Mouse (Mus musculus) heart, embryonic 13.5 days (tissue): ENCODE data around the gene Dlgap1. TPM values are rescaled to one million over a fixed set of nuclear protein-coding genes. Genes with fewer than 3 reads are reported as not detected.

Source experiments
- ATAC-seq: fragments of 200-750 bp; cut with Nextera tagmentation; 2 replicates; pipeline ENCODE4 v1.8.0; 2017; ENCODE audit warnings: moderate TSS enrichment; ENCODE audit not compliant: insufficient number of reproducible peaks, low FRiP score, low TSS enrichment; ENCODE audit errors: extremely low read depth
- H3K27ac ChIP-seq: fragments of 300-500 bp; sonication (generic); replicated peaks from 2 replicates; pipeline ENCODE4 v1.5.1; 2015; ENCODE audit warnings: moderate library complexity, mild to moderate bottlenecking, inconsistent platforms
- H3K27me3 ChIP-seq: fragments of 300-500 bp; sonication (generic); replicated peaks from 2 replicates; pipeline ENCODE4 v1.6.1; 2015; ENCODE audit warnings: mild to moderate bottlenecking, inconsistent platforms
- H3K36me3 ChIP-seq: fragments of 300-500 bp; sonication (generic); 2 replicates; pipeline ENCODE4 v1.6.1; 2015; ENCODE audit warnings: mild to moderate bottlenecking, inconsistent platforms
- H3K4me1 ChIP-seq: fragments of 300-500 bp; sonication (generic); 2 replicates; pipeline ENCODE4 v1.6.1; 2015; ENCODE audit warnings: inconsistent platforms
- H3K4me2 ChIP-seq: fragments of 300-500 bp; sonication (generic); 2 replicates; pipeline ENCODE4 v1.6.1; 2015; ENCODE audit warnings: inconsistent platforms, mild to moderate bottlenecking, moderate library complexity
- H3K4me3 ChIP-seq: fragments of 300-500 bp; sonication (generic); 2 replicates; pipeline ENCODE4 v1.5.1; 2015; ENCODE audit warnings: moderate library complexity, mild to moderate bottlenecking, inconsistent platforms
- H3K9ac ChIP-seq: fragments of 300-500 bp; sonication (generic); 2 replicates; pipeline ENCODE4 v1.6.1; 2015; ENCODE audit warnings: inconsistent platforms, mild to moderate bottlenecking, moderate library complexity
- H3K9me3 ChIP-seq: fragments of 300-500 bp; sonication (generic); 2 replicates; pipeline ENCODE4 v1.6.1; 2016; ENCODE audit warnings: inconsistent platforms
- WGBS: fragments of 180-500 bp; shearing (Covaris S2); methylation state at CpG from one replicate; pipeline ENCODE4 v1.1.7; 2015; ENCODE audit warnings: mixed read lengths; 5-methylcytosine and 5-hydroxymethylcytosine counted together
- polyA plus RNA-seq: library from polyadenylated mRNA; unstranded; fragments of >200 nt; fragmentation: Nextera tagmentation; extraction: Ambion mirVana; gene quantifications from 2 replicates; pipeline ENCODE4 v1.2.1, GENCODE M21; 2015

The Dlgap1 gene
- polyA plus RNA-seq, 1 experiment from 2014 or later = 0.40 TPM

DNA sequence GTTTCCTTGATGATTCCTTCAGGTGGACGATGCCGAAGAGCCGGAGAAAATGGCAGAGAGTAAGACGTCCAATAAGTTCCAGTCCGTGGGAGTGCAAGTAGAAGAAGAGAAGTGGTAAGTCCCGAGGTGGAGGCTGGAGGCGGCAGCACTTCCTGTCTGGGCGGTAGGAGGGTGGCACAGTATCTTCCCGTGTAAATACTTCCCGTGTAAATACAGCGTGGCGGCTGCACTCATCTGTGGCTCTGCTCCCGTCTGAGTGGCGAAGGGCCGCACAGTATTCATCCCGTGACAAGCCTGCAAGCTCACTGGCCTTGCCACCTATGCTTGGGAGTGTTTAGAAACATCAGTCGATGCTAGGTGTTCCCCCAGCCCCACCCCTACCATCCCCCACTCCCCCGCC lies 797.1 kb downstream of the Dlgap1 start:
- Histone ChIP-seq H3K9me3 (no peaks in the 10 kb centered on the region), H3K27me3 (no peaks in the 10 kb centered on the region), H3K9ac (no peak overlapping the region), H3K4me1 (no peaks in the 10 kb centered on the region), H3K36me3 (no peaks in the 10 kb centered on the region), H3K4me2 (no peak overlapping the region), H3K27ac (no peak overlapping the region), H3K4me3 (no peak overlapping the region)
- no peak for ATAC-seq
- WGBS = 75% methylated on average over 18 of the region's 18 CpGs

DNA sequence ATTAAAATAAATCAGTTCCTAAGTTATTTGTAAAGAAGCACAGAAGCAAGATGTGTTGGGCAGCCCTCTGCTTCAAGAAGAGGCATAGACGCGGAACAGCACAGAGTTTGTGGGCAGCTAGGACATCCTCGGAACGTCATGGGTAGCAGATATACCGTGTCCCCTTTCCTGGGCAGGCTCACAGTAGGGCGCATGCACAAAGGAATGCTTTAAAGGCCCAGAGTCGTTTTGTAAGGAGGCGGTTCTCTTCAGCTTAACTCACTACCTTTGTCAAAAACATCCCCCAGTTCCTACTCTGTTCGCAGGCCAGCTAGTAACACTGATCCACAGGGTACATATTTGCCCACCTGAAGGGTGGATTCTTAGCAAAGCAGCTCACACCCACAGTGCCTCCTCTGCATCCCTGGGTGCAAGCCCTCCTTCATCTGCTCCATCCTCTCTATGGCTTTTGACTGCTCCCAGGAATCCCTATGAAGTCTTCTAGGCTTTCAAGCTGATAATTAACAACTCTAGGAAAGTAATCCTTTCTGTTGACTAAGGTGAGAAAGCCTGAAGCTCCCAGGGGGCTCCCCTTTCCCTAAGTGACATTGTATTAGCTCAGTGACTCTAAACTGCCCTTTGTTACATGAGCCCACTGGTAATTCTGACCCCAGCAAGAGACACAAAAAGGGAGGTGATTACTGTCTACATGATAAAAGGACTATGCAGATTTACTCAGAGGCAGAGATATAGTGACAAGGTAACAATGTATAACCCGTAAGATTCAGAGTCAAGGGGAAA lies 803.4 kb downstream of the Dlgap1 start:
- 14% methylated on average over 10 of the region's 10 CpGs for WGBS

GRCm38 (mm10) chr17:70779770-70780169 lies 810.9 kb downstream of the Dlgap1 start:
- H3K4me1 ChIP-seq = peaks cover 8% of the 10 kb centered on the region
- H3K9ac ChIP-seq = no peak overlapping the region
- ATAC-seq = no peak
- no peak overlapping the region for H3K4me3 ChIP-seq
- no peak overlapping the region for H3K27ac ChIP-seq
- H3K4me2 ChIP-seq = no peak overlapping the region
- no peaks in the 10 kb centered on the region for H3K36me3 ChIP-seq
- no peaks in the 10 kb centered on the region for H3K27me3 ChIP-seq
- H3K9me3 ChIP-seq = no peaks in the 10 kb centered on the region
- 43% methylated on average over 7 of the region's 7 CpGs for WGBS

More for the DNA sequence above, 803.4 kb downstream of the Dlgap1 start:
- Histone ChIP-seq H3K9ac (no peak overlapping the region), H3K9me3 (no peaks in the 10 kb centered on the region), H3K4me1 (peaks cover 4% of the 10 kb centered on the region; the same call in 1 of the 2 replicates), H3K27me3 (no peaks in the 10 kb centered on the region), H3K36me3 (no peaks in the 10 kb centered on the region), H3K4me3 (no peak overlapping the region), H3K27ac (no peak overlapping the region), H3K4me2 (no peak overlapping the region)
- no peak for ATAC-seq

GRCm38 (mm10) chr17:70780726-70781689 lies 812.1 kb downstream of the Dlgap1 start:
- Histone ChIP-seq H3K27ac (peak overlapping the region; percentile 40), H3K9me3 (no peaks in the 10 kb centered on the region), H3K36me3 (no peaks in the 10 kb centered on the region), H3K4me1 (peaks cover 8% of the 10 kb centered on the region), H3K27me3 (no peaks in the 10 kb centered on the region), H3K9ac (0 out of 2 replicates have a peak overlapping the region, but pooled peaks have one; percentile 19), H3K4me2 (no peak overlapping the region), H3K4me3 (no peak overlapping the region)
- WGBS = 45% methylated on average over 17 of the region's 18 CpGs
- ATAC-seq = no peak

- H3K4me3 ChIP-seq = no peak overlapping the region
- no peak overlapping the region for H3K27ac ChIP-seq
- no peaks in the 10 kb centered on the region for H3K36me3 ChIP-seq
- no peak overlapping the region for H3K9ac ChIP-seq
- H3K9me3 ChIP-seq = no peaks in the 10 kb centered on the region
- no peaks in the 10 kb centered on the region for H3K27me3 ChIP-seq
- H3K4me1 ChIP-seq = peaks cover 8% of the 10 kb centered on the region
- 96% methylated on average over 3 of the region's 3 CpGs for WGBS
- no peak for ATAC-seq
- H3K4me2 ChIP-seq = no peak overlapping the region
These were observed 814.4 kb downstream of the Dlgap1 start for GRCm38 (mm10) chr17:70783273-70783672.

GRCm38 (mm10) chr17:70787366-70787765 lies 818.5 kb downstream of the Dlgap1 start:
- H3K27me3 ChIP-seq = no peaks in the 10 kb centered on the region
- no peaks in the 10 kb centered on the region for H3K4me1 ChIP-seq
- WGBS = 82% methylated on average over 2 of the region's 2 CpGs
- no peak overlapping the region for H3K4me2 ChIP-seq
- no peak overlapping the region for H3K9ac ChIP-seq
- ATAC-seq = no peak
- no peaks in the 10 kb centered on the region for H3K36me3 ChIP-seq
- H3K27ac ChIP-seq = no peak overlapping the region
- no peaks in the 10 kb centered on the region for H3K9me3 ChIP-seq
- no peak overlapping the region for H3K4me3 ChIP-seq

- no peak overlapping the region for H3K27ac ChIP-seq
- no peak for ATAC-seq
- H3K4me2 ChIP-seq = no peak overlapping the region
- H3K4me3 ChIP-seq = no peak overlapping the region
- H3K27me3 ChIP-seq = no peaks in the 10 kb centered on the region
- H3K9ac ChIP-seq = no peak overlapping the region
- H3K4me1 ChIP-seq = peaks cover 19% of the 10 kb centered on the region
- H3K9me3 ChIP-seq = no peaks in the 10 kb centered on the region
- no peaks in the 10 kb centered on the region for H3K36me3 ChIP-seq
- WGBS = 83% methylated on average over 4 of the region's 4 CpGs
These were observed 821.9 kb downstream of the Dlgap1 start for GRCm38 (mm10) chr17:70790801-70791200.

DNA sequence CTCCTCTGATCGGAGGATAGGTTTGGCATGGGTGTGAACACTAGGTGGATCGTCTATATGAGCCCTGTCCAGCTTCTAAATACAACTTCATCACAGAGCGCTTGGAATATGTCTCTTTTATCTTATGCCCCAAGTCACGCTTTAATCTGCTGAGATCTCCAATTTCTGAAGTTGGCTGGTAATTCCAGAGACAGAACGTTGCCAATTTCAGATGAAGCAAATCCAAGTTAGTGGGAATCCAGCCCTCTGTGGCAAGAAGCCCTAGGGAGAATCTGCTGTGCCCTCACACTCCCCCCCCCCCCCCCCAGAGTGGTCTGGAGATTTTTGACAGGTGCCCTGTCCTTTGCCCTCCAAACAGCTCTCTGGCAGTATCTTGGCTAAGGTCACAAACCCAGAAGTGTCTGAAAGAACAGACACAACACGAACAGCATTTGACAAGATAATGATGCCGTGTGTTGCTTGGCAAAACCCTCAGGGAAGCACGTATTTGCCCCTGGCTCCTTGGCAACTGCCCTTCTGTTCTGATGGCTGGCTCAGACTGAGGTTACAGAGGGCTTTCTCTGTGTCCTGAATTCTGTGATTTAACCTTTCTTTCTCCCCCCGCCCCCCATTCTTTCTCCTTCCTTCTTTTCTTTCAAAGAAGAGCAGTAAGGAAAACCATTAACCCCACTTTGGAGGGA lies 822.9 kb downstream of the Dlgap1 start:
- no peaks in the 10 kb centered on the region for H3K27me3 ChIP-seq

GRCm38 (mm10) chr17:70794291-70794690 lies 825.4 kb downstream of the Dlgap1 start:
- peak overlapping the region; percentile 1; the same call in 1 of the 2 replicates for H3K4me3 ChIP-seq
- no peak overlapping the region for H3K9ac ChIP-seq
- ATAC-seq = peak; percentile 46; the same call in 1 of the 2 replicates
- 4% methylated on average over 7 of the region's 7 CpGs for WGBS
- peaks cover 19% of the 10 kb centered on the region for H3K4me1 ChIP-seq
- peak overlapping the region; percentile 63 for H3K4me2 ChIP-seq
- H3K36me3 ChIP-seq = no peaks in the 10 kb centered on the region
- peak overlapping the region; percentile 74 for H3K27ac ChIP-seq
- no peaks in the 10 kb centered on the region for H3K27me3 ChIP-seq
- H3K9me3 ChIP-seq = no peaks in the 10 kb centered on the region

More for the DNA sequence above, 822.9 kb downstream of the Dlgap1 start:
- ATAC-seq = no peak
- H3K4me1 ChIP-seq = peaks cover 19% of the 10 kb centered on the region
- no peak overlapping the region for H3K9ac ChIP-seq
- H3K36me3 ChIP-seq = no peaks in the 10 kb centered on the region
- WGBS = 63% methylated on average over 9 of the region's 9 CpGs
- no peak overlapping the region for H3K4me2 ChIP-seq
- no peaks in the 10 kb centered on the region for H3K9me3 ChIP-seq
- no peak overlapping the region for H3K4me3 ChIP-seq
- H3K27ac ChIP-seq = no peak overlapping the region

DNA sequence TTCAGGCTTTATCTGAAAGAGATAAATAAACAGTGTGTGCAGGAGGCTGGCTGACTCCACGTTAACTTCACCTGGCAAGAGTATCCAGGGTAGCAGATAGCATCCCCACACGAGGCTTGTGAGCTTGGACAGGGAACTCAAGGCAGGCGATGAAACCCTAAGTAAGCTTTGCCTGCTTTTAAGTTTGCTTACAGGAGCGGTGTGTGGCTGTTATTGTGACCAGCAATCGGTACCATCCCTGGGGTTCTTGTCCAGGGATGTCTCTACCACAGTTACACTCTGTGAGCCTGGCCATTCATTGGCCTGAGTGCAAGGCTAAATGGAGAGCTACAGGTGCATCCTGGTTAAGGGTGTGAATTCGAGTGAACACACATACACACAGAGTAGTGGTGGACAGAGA lies 825.8 kb downstream of the Dlgap1 start:
- Histone ChIP-seq H3K4me3 (peak overlapping the region; percentile 1; the same call in 1 of the 2 replicates), H3K36me3 (no peaks in the 10 kb centered on the region), H3K4me2 (peak overlapping the region; percentile 63), H3K27me3 (no peaks in the 10 kb centered on the region), H3K27ac (peak overlapping the region; percentile 74), H3K4me1 (peaks cover 19% of the 10 kb centered on the region), H3K9me3 (no peaks in the 10 kb centered on the region), H3K9ac (no peak overlapping the region)
- WGBS = 25% methylated on average over 6 of the region's 6 CpGs
- ATAC-seq = no peak

DNA sequence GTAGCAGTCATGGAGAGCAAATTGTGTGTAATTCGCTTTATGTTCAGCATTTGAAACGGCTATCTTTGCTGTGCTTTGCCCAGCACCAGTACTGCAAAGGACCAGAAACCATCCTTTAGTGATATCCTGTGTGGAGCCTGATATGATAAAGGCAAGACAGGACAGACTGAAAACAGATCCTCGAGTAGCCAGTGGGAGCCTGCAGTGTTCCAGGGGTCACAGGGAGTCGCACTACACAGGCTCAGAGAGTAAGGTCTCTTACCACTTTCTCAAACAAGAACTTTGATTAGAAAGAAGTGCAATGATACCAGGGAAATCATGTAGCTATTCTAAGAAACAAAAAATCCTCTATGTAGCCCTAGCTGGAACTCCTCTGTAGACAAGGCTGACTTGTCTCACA lies 826.3 kb downstream of the Dlgap1 start:
- H3K9me3 ChIP-seq = no peaks in the 10 kb centered on the region
- no peak overlapping the region for H3K9ac ChIP-seq
- no peaks in the 10 kb centered on the region for H3K27me3 ChIP-seq
- peak overlapping the region; percentile 74 for H3K27ac ChIP-seq
- ATAC-seq = no peak
- H3K4me1 ChIP-seq = peaks cover 19% of the 10 kb centered on the region
- WGBS = 34% methylated on average over 4 of the region's 4 CpGs
- peak overlapping the region; percentile 63 for H3K4me2 ChIP-seq
- no peaks in the 10 kb centered on the region for H3K36me3 ChIP-seq
- no peak overlapping the region for H3K4me3 ChIP-seq
